Mouse (Mus musculus): ENCODE measurements at regions not wholly inside any gene's neighbourhood (a gene's known extent, or its start where the extent isn't known, plus 50 kb on each side); places are given as distances from the start of the nearest gene placed in this dataset.

GRCm38 (mm10) chr3:52158788-52159260 is 53.9 kb upstream of the Maml3 start:
- peak; percentile 51 for ATAC-seq (replicated peaks; ENCODE audit: low read depth, poor library complexity, severe bottlenecking)

DNA sequence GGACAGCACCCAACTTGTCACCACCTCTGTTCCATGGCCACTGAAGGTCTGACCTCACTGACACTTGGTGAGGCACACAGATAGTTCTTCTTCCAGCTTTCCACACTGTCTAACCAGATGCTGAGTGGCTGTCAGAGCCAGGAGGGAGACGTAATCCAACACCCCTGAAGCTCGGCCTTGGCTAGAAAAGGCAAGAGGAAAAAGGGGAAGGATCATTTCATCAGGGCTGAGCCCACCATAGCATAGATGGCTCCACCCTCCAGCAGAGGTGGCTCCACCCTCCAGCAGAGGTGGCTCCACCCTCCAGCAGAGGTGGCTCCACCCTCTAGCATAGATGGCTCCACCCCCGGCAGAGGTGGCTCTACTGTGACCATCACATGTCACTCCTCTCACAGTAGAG is 56.8 kb upstream of the Maml3 start:
- ATAC-seq (replicated peaks; ENCODE audit: low read depth, poor library complexity, severe bottlenecking): peak; percentile 86

GRCm38 (mm10) chr3:52163990-52164389 is 59.1 kb upstream of the Maml3 start:
- no peak for ATAC-seq (replicated peaks; ENCODE audit: low read depth, poor library complexity, severe bottlenecking)

DNA sequence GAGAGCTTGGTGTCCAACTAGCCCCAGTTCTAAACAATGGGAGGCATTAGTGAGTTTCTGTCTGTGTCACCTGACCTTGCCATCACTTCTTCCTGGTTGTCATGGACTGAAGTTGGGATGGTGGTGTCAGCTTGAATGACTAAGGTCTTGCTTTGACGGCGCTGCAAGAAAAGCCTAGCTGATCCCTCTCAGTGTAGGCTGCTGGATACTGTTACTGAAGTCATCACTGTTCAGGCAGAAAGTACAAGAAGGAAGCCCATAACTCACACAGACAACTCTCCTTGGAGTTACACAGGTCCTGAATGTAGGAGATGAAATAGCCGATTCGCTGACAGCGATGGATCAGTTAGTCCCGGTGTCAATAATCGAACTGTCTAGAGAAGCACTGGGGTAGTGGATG is 62.5 kb upstream of the Maml3 start:
- no peak for ATAC-seq (replicated peaks; ENCODE audit: low read depth, poor library complexity, severe bottlenecking)

- ATAC-seq (replicated peaks; ENCODE audit: low read depth, poor library complexity, severe bottlenecking): no peak
Measured at GRCm38 (mm10) chr3:52170847-52171246, 66.0 kb upstream of the Maml3 start.

GRCm38 (mm10) chr3:52171303-52171702 is 66.4 kb upstream of the Maml3 start:
- no peak for ATAC-seq (replicated peaks; ENCODE audit: low read depth, poor library complexity, severe bottlenecking)

DNA sequence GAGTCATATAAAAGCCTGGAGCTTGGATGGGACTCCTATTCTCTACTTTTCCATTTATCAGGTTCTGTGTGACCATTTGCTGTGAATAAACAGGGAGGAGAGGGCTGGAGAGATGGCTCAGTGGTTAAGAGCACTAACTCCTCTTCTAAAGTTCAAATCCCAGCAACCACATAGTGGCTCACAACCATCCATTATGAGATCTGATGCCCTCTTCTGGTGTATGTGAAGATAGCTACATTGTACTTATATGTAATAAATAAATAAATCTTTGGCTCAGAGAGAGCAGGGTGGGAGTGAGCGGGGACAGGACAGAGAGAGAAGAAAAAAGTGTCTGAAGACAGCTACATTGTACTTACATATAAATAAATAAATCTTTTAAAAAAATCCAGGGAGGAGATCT is 68.6 kb upstream of the Maml3 start:
- no peak for ATAC-seq (replicated peaks; ENCODE audit: low read depth, poor library complexity, severe bottlenecking)

DNA sequence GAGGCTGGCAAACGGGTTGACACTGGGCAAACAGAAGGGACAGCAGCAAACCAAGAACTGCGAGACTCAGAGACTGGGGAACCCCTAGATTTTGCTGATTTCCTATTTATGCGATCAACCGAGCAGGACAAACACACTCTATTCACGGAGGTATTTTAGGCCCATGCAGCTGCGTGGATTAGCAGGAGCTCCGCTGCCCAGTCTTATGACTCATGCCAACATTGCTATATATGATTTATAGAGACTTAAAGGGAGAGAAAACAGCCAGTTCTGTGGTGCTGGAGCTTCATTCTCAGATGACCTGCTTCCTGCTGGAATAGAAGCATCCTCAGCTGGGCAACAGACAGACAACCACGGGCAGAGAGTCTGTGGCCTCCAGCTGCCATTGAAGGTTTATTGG is 71.2 kb upstream of the Maml3 start:
- peak; percentile 13; the same call in 1 of the 2 replicates for ATAC-seq (replicated peaks; ENCODE audit: low read depth, poor library complexity, severe bottlenecking)

DNA sequence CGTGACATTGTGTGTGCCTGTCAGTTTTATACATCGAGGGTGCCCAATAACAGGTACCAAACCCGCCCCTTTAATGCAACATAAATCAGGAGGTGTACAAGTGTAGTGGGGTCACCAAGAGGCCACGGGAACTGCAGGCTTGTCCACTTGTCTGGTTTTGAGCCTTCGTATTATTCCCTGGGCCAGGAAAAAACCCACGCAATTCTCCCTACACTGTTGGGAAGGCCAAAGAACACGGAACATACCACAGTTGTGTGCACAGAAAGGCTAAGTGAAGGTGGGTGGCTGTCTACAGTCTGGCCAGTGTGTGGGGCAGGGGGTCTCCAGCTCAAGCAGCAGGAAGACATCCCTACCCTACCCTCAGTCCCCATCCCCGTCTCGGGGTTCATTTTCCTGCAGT is 74.0 kb upstream of the Maml3 start:
- no peak for ATAC-seq (replicated peaks; ENCODE audit: low read depth, poor library complexity, severe bottlenecking)

- ATAC-seq (replicated peaks; ENCODE audit: low read depth, poor library complexity, severe bottlenecking): peak; percentile 81
Measured at GRCm38 (mm10) chr3:52179686-52180085, 74.8 kb upstream of the Maml3 start.

- no peak for ATAC-seq (replicated peaks; ENCODE audit: low read depth, poor library complexity, severe bottlenecking)
Measured at GRCm38 (mm10) chr3:52180306-52180705, 75.4 kb upstream of the Maml3 start.

GRCm38 (mm10) chr3:52180785-52181184 is 75.9 kb upstream of the Maml3 start:
- peak; percentile 30 for ATAC-seq (replicated peaks; ENCODE audit: low read depth, poor library complexity, severe bottlenecking)

- ATAC-seq (replicated peaks; ENCODE audit: low read depth, poor library complexity, severe bottlenecking): peak; percentile 34
Measured at GRCm38 (mm10) chr3:52181326-52182101, 76.6 kb upstream of the Maml3 start.

DNA sequence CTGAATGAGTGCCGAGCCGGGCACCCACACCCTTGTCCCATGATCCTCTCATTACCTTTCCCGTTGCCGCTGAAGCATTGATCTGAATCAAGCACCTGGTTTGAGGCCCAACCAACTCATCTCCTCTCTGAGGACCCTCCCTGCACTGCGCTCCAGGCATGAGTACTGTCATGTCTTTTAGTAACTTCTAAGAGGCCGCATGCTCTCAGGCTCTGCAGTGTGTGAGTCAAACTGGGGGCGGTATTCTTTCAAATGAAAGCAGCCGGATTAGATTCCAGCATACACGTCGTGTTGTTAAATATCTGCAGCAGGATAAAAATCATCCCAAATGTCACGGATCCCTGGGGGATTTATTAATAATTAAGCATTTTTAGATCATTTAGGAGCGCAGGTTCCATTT is 79.4 kb upstream of the Maml3 start:
- ATAC-seq (replicated peaks; ENCODE audit: low read depth, poor library complexity, severe bottlenecking): no peak

- ATAC-seq (replicated peaks; ENCODE audit: low read depth, poor library complexity, severe bottlenecking): no peak
Measured at GRCm38 (mm10) chr3:52185351-52185750, 80.5 kb upstream of the Maml3 start.

DNA sequence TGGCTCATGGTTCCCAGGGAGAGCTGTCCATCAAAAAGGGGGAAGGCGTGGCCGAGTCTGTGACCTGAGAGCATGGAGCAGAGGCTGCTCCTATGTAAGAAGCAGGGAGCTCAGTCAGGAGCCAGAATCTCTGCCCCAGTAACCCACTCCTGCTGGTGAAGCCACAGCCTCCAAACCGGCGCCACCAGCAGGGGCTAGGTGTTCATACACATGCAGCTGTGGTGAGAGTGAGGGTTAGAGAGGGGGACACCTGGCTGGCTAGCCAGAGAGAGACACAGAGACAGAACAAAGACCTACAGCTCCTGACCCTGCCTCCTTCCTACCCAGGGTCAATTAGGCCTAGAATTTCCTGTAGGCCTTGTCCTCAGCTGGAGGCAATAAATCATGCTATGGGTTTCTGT is 80.7 kb upstream of the Foxo1 start:
- ATAC-seq (replicated peaks; ENCODE audit: low read depth, poor library complexity, severe bottlenecking): no peak

- ATAC-seq (replicated peaks; ENCODE audit: low read depth, poor library complexity, severe bottlenecking): no peak
Measured at GRCm38 (mm10) chr3:52188303-52188702, 79.8 kb upstream of the Foxo1 start.

GRCm38 (mm10) chr3:52189016-52189415 is 79.1 kb upstream of the Foxo1 start:
- no peak for ATAC-seq (replicated peaks; ENCODE audit: low read depth, poor library complexity, severe bottlenecking)

- ATAC-seq (replicated peaks; ENCODE audit: low read depth, poor library complexity, severe bottlenecking): peak; percentile 42; the same call in 1 of the 2 replicates
Measured at GRCm38 (mm10) chr3:52190021-52190420, 78.1 kb upstream of the Foxo1 start.

GRCm38 (mm10) chr3:52193026-52193425 is 75.1 kb upstream of the Foxo1 start:
- ATAC-seq (replicated peaks; ENCODE audit: low read depth, poor library complexity, severe bottlenecking): no peak

GRCm38 (mm10) chr3:52194216-52194615 is 73.9 kb upstream of the Foxo1 start:
- no peak for ATAC-seq (replicated peaks; ENCODE audit: low read depth, poor library complexity, severe bottlenecking)

- ATAC-seq (replicated peaks; ENCODE audit: low read depth, poor library complexity, severe bottlenecking): no peak
Measured at GRCm38 (mm10) chr3:52195486-52195885, 72.7 kb upstream of the Foxo1 start.

All from common myeloid progenitor, adult 5-6 weeks (primary cell).